Comparison of ENCODE assay signal across 16 mouse cellular contexts in the genomic region with DNA sequence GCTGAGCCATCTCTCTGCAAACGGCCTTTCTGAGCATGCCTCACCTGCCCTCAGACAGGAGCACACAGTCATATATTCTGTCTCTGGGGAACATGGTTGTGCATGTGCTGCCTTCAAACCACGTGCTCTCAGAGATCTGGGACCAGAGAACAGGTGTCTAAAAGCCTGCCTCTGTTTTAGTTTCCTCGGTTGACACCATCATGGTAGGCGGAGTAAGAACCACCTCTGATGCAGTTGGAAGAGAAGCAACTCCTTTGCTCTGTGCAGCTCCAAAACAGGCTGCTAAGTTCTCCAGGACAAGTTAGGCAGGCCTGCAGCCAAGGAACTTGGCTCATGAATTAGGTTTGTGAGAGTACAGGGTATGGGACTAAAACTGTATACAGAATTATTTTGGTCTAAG.
DNase-seq lines count a peak whose midpoint lies in the region; ATAC-seq and TF ChIP-seq lines count a peak whose summit lies in the region.
"Had no signal": no experiment of that assay in that cellular context is flagged by ENCODE, and none has a peak within 500 bp of the region (broad histone marks: within the 10 kb centered on the region; RNA-seq: fewer than 3 reads in every experiment).

No protein-coding gene starts in this region.

- H3K79me2 ChIP-seq in CH12.LX (replicated peaks; ENCODE audit: control insufficient read depth, extremely low read depth, insufficient read depth, poor library complexity, severe bottlenecking) = no peaks in the 10 kb centered on the region; the same call in 1 of the 2 replicates

- H3K9ac ChIP-seq in heart, embryonic 12.5 days = no peak overlapping the region
- no peak overlapping the region for H3K9ac ChIP-seq in CH12.LX (ENCODE audit: insufficient read depth, low read depth)
- H3K9ac ChIP-seq in heart, embryonic 16.5 days (ENCODE audit: low read length) = no peak overlapping the region
- no peak overlapping the region for H3K9ac ChIP-seq in midbrain, embryonic 13.5 days (replicated peaks)
- H3K9ac ChIP-seq: forebrain, embryonic 12.5 days; neural tube, embryonic 15.5 days had no signal

- DNase-seq in heart, adult 18-20 months = peak; percentile 59 to 69
- DNase-seq in CH12.LX (ENCODE audit: extremely low read depth) (peak; percentile 58), MN1 (ENCODE audit: low spot score) (no peak)
- peak; percentile 41 for DNase-seq in right cerebral cortex, postnatal 25 days
- DNase-seq: adrenal gland, postnatal 36 days; cerebellum, adult 2 months; kidney, adult 18-20 months; liver; lung, postnatal 36 days had no signal

- no peak for TF ChIP-seq POLR2A in CH12.LX (IDR thresholded peaks at IDR 0.05; ENCODE audit: low read depth, low read length)

- TF ChIP-seq EP300 in CH12.LX (IDR thresholded peaks at IDR 0.05; ENCODE audit: low read length) = 0 out of 2 replicates have a peak, but pooled peaks have one; percentile 31

- peaks cover 15% of the 10 kb centered on the region for H3K4me1 ChIP-seq in heart, embryonic 12.5 days (replicated peaks)
- peaks cover 28 to 45% of the 10 kb centered on the region in 2 experiments for H3K4me1 ChIP-seq in CH12.LX (ENCODE audit: control insufficient read depth in 1 of 2, insufficient read depth in 2 of 2)
- peaks cover 15% of the 10 kb centered on the region for H3K4me1 ChIP-seq in heart, embryonic 16.5 days (ENCODE audit: control insufficient read depth, insufficient read depth, low read length)
- H3K4me1 ChIP-seq in midbrain, embryonic 13.5 days (replicated peaks) = no peaks in the 10 kb centered on the region
- H3K4me1 ChIP-seq: neural tube, embryonic 15.5 days had no signal

- no peak overlapping the region for H3K27ac ChIP-seq in heart, embryonic 12.5 days (ENCODE audit: poor library complexity, severe bottlenecking)
- H3K27ac ChIP-seq in CH12.LX (ENCODE audit: insufficient read depth, low read depth) = no peak overlapping the region
- H3K27ac ChIP-seq in heart, embryonic 16.5 days (ENCODE audit: low read length) = peak overlapping the region; percentile 37; the same call in 1 of the 2 replicates
- no peak overlapping the region for H3K27ac ChIP-seq in midbrain, embryonic 13.5 days
- H3K27ac ChIP-seq: forebrain, embryonic 12.5 days; hindbrain, embryonic 10.5 days; neural tube, embryonic 15.5 days had no signal

- TF ChIP-seq RAD21 in CH12.LX (IDR thresholded peaks at IDR 0.05; ENCODE audit: low read depth, low read length) = no peak; the same call in 1 of the 2 replicates

- H3K36me3 ChIP-seq in heart, embryonic 12.5 days = 0 out of 2 replicates have a peak, but pooled peaks cover 2% of the 10 kb centered on the region
- peaks cover 3 to 6% of the 10 kb centered on the region in 2 experiments for H3K36me3 ChIP-seq in CH12.LX (replicated peaks in 1 of 2; ENCODE audit: control insufficient read depth in 1 of 2, insufficient read depth in 1 of 2, low read length in 1 of 2)
- H3K36me3 ChIP-seq in heart, embryonic 16.5 days (ENCODE audit: control insufficient read depth, insufficient read depth) = no peaks in the 10 kb centered on the region
- H3K36me3 ChIP-seq in midbrain, embryonic 13.5 days = no peaks in the 10 kb centered on the region
- H3K36me3 ChIP-seq: forebrain, embryonic 12.5 days; hindbrain, embryonic 10.5 days; neural tube, embryonic 15.5 days had no signal

- dilution Hi-C loops in CH12.LX (cut with MboI; ENCODE audit: extremely low pct_ligation_motif_present, extremely low pct_unique_long_range_greater_than_20kb, low sequenced_read_pairs) = no loop called here

- H3K9me3 ChIP-seq in heart, embryonic 12.5 days (replicated peaks) = no peaks in the 10 kb centered on the region
- no peaks in the 10 kb centered on the region for H3K9me3 ChIP-seq in CH12.LX (replicated peaks; ENCODE audit: low read length)
- no peaks in the 10 kb centered on the region for H3K9me3 ChIP-seq in heart, embryonic 16.5 days (replicated peaks; ENCODE audit: control insufficient read depth, low read length)
- no peaks in the 10 kb centered on the region for H3K9me3 ChIP-seq in midbrain, embryonic 13.5 days
- H3K9me3 ChIP-seq: forebrain, embryonic 12.5 days; hindbrain, embryonic 10.5 days; neural tube, embryonic 15.5 days had no signal

- TF ChIP-seq CTCF in CH12.LX (conservative IDR thresholded peaks at IDR 0.05 in 1 of 2, IDR thresholded peaks at IDR 0.05 in 1 of 2; ENCODE audit: low read depth in 2 of 2, low read length in 2 of 2) = no peak

- in situ Hi-C loops in CH12.LX (cut with MboI; ENCODE audit: low pct_ligation_motif_present, low pct_unique_long_range_greater_than_20kb, low sequenced_read_pairs) = no loop called here

- no peaks in the 10 kb centered on the region for H3K27me3 ChIP-seq in heart, embryonic 12.5 days (replicated peaks)
- H3K27me3 ChIP-seq in CH12.LX (replicated peaks) = no peaks in the 10 kb centered on the region
- H3K27me3 ChIP-seq in heart, embryonic 16.5 days (ENCODE audit: control insufficient read depth, insufficient read depth, low read length) = no peaks in the 10 kb centered on the region
- H3K27me3 ChIP-seq in midbrain, embryonic 13.5 days = no peaks in the 10 kb centered on the region
- H3K27me3 ChIP-seq: forebrain, embryonic 12.5 days; neural tube, embryonic 15.5 days had no signal

- H3K4me3 ChIP-seq in heart, embryonic 12.5 days = no peak overlapping the region
- no peak overlapping the region for H3K4me3 ChIP-seq in CH12.LX (replicated peaks in 1 of 3; ENCODE audit: low read depth in 2 of 3, low read length in 2 of 3, poor library complexity in 1 of 3)
- no peak overlapping the region for H3K4me3 ChIP-seq in heart, embryonic 16.5 days (ENCODE audit: low read length)
- H3K4me3 ChIP-seq in midbrain, embryonic 13.5 days (replicated peaks) = no peak overlapping the region
- H3K4me3 ChIP-seq: forebrain, embryonic 12.5 days; hindbrain, embryonic 10.5 days; neural tube, embryonic 15.5 days had no signal

- no peak overlapping the region for H3K4me2 ChIP-seq in heart, embryonic 12.5 days
- H3K4me2 ChIP-seq in CH12.LX (ENCODE audit: insufficient read depth, low read depth, poor library complexity, severe bottlenecking) = no peak overlapping the region
- no peak overlapping the region for H3K4me2 ChIP-seq in heart, embryonic 16.5 days (ENCODE audit: low read depth, low read length)
- H3K4me2 ChIP-seq in midbrain, embryonic 13.5 days (replicated peaks) = no peak overlapping the region
- H3K4me2 ChIP-seq: forebrain, embryonic 12.5 days; neural tube, embryonic 15.5 days had no signal

- WGBS in heart, embryonic 12.5 days = 83% methylated on average over 4 of the region's 4 CpGs
- WGBS in heart, embryonic 16.5 days = 84% methylated on average over 4 of the region's 4 CpGs
- 92% methylated on average over 4 of the region's 4 CpGs for WGBS in midbrain, embryonic 13.5 days

- no peak for ATAC-seq in heart, embryonic 12.5 days (ENCODE audit: insufficient number of reproducible peaks, low FRiP score)
- no peak for ATAC-seq in heart, embryonic 16.5 days (replicated peaks; ENCODE audit: extremely low read depth, insufficient read depth, low FRiP score)
- no peak for ATAC-seq in CD4-positive, CD25-positive, alpha-beta regulatory T cell, adult 4 months
- ATAC-seq in midbrain, embryonic 13.5 days = no peak

TF ChIP-seq in CH12.LX, 34 proteins besides CTCF, POLR2A, EP300 and RAD21:
- TF ChIP-seq BHLHE40 (IDR thresholded peaks at IDR 0.05; ENCODE audit: low read depth, low read length) = peak; percentile 96
- TF ChIP-seq MEF2A (IDR thresholded peaks at IDR 0.05; ENCODE audit: borderline replicate concordance, low read depth, low read length) = peak; percentile 21; the same call in 1 of the 2 replicates
- no peak for TF ChIP-seq ELF1 (IDR thresholded peaks at IDR 0.05; ENCODE audit: low read depth, low read length)
- TF ChIP-seq SMC3 (IDR thresholded peaks at IDR 0.05; ENCODE audit: low read depth, low read length) = no peak
- TF ChIP-seq RCOR1 (conservative IDR thresholded peaks at IDR 0.05; ENCODE audit: low read depth, low read length) = no peak
- no peak for TF ChIP-seq ZMIZ1 (IDR thresholded peaks at IDR 0.05; ENCODE audit: low read depth, low read length)
- no peak for TF ChIP-seq JUND (conservative IDR thresholded peaks at IDR 0.05; ENCODE audit: low read depth, low read length)
- no peak for TF ChIP-seq MAZ (IDR thresholded peaks at IDR 0.05; ENCODE audit: low read depth, low read length)
- TF ChIP-seq USF2 (conservative IDR thresholded peaks at IDR 0.05; ENCODE audit: low read depth, low read length) = peak; percentile 27; the same call in 1 of the 2 replicates
- peak; percentile 99 for TF ChIP-seq MAX (IDR thresholded peaks at IDR 0.05; ENCODE audit: low read length)
- peak; percentile 55 for TF ChIP-seq USF1 (IDR thresholded peaks at IDR 0.05; ENCODE audit: low read depth, low read length)
- peak; percentile 98 for TF ChIP-seq MYC (IDR thresholded peaks at IDR 0.05; ENCODE audit: low read depth, low read length)
- TF ChIP-seq NRF1 (IDR thresholded peaks at IDR 0.05; ENCODE audit: low read depth, low read length) = peak; percentile 43; the same call in 1 of the 2 replicates
- TF ChIP-seq KAT2A (IDR thresholded peaks at IDR 0.05; ENCODE audit: insufficient replicate concordance, low read length) = no peak
- peak; percentile 88 for TF ChIP-seq MXI1 (IDR thresholded peaks at IDR 0.05; ENCODE audit: low read depth, low read length)
- TF ChIP-seq ETS1 (conservative IDR thresholded peaks at IDR 0.05; ENCODE audit: low read depth, low read length) = peak; percentile 72
- TF ChIP-seq TCF12 (IDR thresholded peaks at IDR 0.05; ENCODE audit: low read depth, low read length) = peak; percentile 66; the same call in 1 of the 2 replicates
- peak; percentile 57; the same call in 1 of the 2 replicates for TF ChIP-seq IRF4 (IDR thresholded peaks at IDR 0.05; ENCODE audit: low read depth, low read length)
